Mouse (Mus musculus) intestine, embryonic 15.5 days (tissue): ENCODE data around the gene BC051142. TPM values are rescaled to one million over a fixed set of nuclear protein-coding genes. Genes with fewer than 3 reads are reported as not detected.

Experiments
- ATAC-seq: fragments of 200-750 bp; cut with Nextera tagmentation; 2 replicates; pipeline ENCODE4 v1.8.0; 2017; ENCODE audit warnings: moderate TSS enrichment, moderate library complexity
- H3K27ac ChIP-seq: fragments of 300-500 bp; sonication (generic); 2 replicates; pipeline ENCODE4 v1.5.1; 2015; ENCODE audit warnings: mild to moderate bottlenecking, inconsistent platforms
- H3K27me3 ChIP-seq: fragments of 300-500 bp; sonication (generic); replicated peaks from 2 replicates; pipeline ENCODE4 v1.6.1; 2015; ENCODE audit warnings: inconsistent platforms
- H3K36me3 ChIP-seq: fragments of 300-500 bp; sonication (generic); 2 replicates; pipeline ENCODE4 v1.6.1; 2015; ENCODE audit warnings: inconsistent platforms
- H3K4me1 ChIP-seq: fragments of 300-500 bp; sonication (generic); replicated peaks from 2 replicates; pipeline ENCODE4 v1.6.1; 2015; ENCODE audit warnings: inconsistent platforms
- H3K4me2 ChIP-seq: fragments of 300-500 bp; sonication (generic); replicated peaks from 2 replicates; pipeline ENCODE4 v1.6.1; 2015; ENCODE audit warnings: mild to moderate bottlenecking, inconsistent platforms
- H3K4me3 ChIP-seq: fragments of 300-500 bp; sonication (generic); replicated peaks from 2 replicates; pipeline ENCODE4 v1.5.1; 2015; ENCODE audit warnings: inconsistent platforms
- H3K9ac ChIP-seq: fragments of 300-500 bp; sonication (generic); 2 replicates; pipeline ENCODE4 v1.6.1; 2015; ENCODE audit warnings: inconsistent platforms
- H3K9me3 ChIP-seq: fragments of 300-500 bp; sonication (generic); 2 replicates; pipeline ENCODE4 v1.6.1; 2016; ENCODE audit warnings: inconsistent platforms
- WGBS: fragments of 180-500 bp; shearing (Covaris S2); methylation state at CpG from one replicate; pipeline ENCODE4 v1.1.7; 2015; 5-methylcytosine and 5-hydroxymethylcytosine counted together
- polyA plus RNA-seq: library from polyadenylated mRNA; unstranded; fragments of >200 nt; fragmentation: Nextera tagmentation; extraction: Ambion mirVana; gene quantifications from 2 replicates; pipeline ENCODE4 v1.2.1, GENCODE M21; 2015

The BC051142 gene
- polyA plus RNA-seq, 1 experiment from 2014 or later: 0.59 TPM

DNA sequence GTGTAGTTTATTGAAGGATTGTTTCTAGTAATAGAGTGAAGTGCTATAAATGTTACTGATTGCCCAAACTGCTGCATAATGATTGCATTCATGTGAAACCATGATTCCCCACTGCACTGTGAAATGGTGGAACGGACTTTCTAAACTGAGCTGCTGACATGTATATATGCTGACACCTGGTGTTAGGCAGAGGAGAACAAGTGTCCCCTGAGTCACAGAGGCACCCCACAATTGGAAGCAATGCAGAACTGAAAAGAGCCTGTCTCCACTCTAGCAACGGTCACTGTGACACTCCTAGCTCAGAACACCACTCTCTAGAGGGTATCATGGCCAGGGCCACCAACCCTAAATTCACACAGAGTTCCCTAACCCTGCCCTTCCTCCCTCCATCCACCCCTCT, 19.9 kb upstream of the BC051142 start:
- no peak overlapping the region for H3K4me3 ChIP-seq
- no peak overlapping the region for H3K4me2 ChIP-seq
- H3K4me1 ChIP-seq: no peaks in the 10 kb centered on the region
- no peak for ATAC-seq
- H3K27me3 ChIP-seq: no peaks in the 10 kb centered on the region
- 69% methylated on average over 2 of the region's 2 CpGs for WGBS
- no peak overlapping the region for H3K27ac ChIP-seq
- H3K9me3 ChIP-seq: no peaks in the 10 kb centered on the region
- H3K9ac ChIP-seq: no peak overlapping the region
- H3K36me3 ChIP-seq: no peaks in the 10 kb centered on the region

DNA sequence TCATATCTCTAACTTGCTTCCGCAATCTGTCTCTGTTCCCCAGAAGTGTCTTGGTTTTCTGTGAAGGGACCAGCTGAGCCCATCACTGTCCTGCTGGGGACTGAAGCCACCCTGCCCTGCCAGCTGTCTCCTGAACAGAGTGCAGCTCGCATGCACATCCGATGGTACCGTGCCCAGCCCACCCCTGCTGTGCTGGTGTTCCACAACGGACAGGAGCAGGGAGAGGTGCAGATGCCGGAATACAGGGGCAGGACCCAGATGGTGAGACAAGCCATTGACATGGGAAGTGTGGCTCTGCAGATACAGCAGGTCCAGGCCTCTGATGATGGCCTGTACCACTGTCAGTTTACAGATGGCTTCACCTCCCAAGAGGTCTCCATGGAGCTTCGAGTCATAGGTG, 19.2 kb upstream of the BC051142 start:
- Histone ChIP-seq H3K27me3 (no peaks in the 10 kb centered on the region), H3K36me3 (no peaks in the 10 kb centered on the region), H3K9me3 (no peaks in the 10 kb centered on the region), H3K27ac (no peak overlapping the region), H3K9ac (no peak overlapping the region), H3K4me2 (no peak overlapping the region), H3K4me1 (no peaks in the 10 kb centered on the region), H3K4me3 (no peak overlapping the region)
- WGBS: 87% methylated on average over 7 of the region's 7 CpGs
- ATAC-seq: no peak

- no peak overlapping the region for H3K4me2 ChIP-seq
- no peak overlapping the region for H3K27ac ChIP-seq
- no peak overlapping the region for H3K4me3 ChIP-seq
- H3K27me3 ChIP-seq: no peaks in the 10 kb centered on the region
- H3K9ac ChIP-seq: no peak overlapping the region
- ATAC-seq: no peak
- H3K36me3 ChIP-seq: no peaks in the 10 kb centered on the region
- 71% methylated on average over 11 of the region's 11 CpGs for WGBS
- no peaks in the 10 kb centered on the region for H3K9me3 ChIP-seq
- H3K4me1 ChIP-seq: no peaks in the 10 kb centered on the region
Measured at GRCm38 (mm10) chr17:34381876-34382275, 16.7 kb upstream of the BC051142 start.

GRCm38 (mm10) chr17:34383212-34383611, 15.4 kb upstream of the BC051142 start:
- H3K4me2 ChIP-seq: no peak overlapping the region
- no peak overlapping the region for H3K27ac ChIP-seq
- no peaks in the 10 kb centered on the region for H3K27me3 ChIP-seq
- H3K9ac ChIP-seq: no peak overlapping the region
- no peak overlapping the region for H3K4me3 ChIP-seq
- H3K9me3 ChIP-seq: no peaks in the 10 kb centered on the region
- no peak for ATAC-seq
- no peaks in the 10 kb centered on the region for H3K36me3 ChIP-seq
- WGBS: 78% methylated on average over 7 of the region's 7 CpGs
- no peaks in the 10 kb centered on the region for H3K4me1 ChIP-seq

DNA sequence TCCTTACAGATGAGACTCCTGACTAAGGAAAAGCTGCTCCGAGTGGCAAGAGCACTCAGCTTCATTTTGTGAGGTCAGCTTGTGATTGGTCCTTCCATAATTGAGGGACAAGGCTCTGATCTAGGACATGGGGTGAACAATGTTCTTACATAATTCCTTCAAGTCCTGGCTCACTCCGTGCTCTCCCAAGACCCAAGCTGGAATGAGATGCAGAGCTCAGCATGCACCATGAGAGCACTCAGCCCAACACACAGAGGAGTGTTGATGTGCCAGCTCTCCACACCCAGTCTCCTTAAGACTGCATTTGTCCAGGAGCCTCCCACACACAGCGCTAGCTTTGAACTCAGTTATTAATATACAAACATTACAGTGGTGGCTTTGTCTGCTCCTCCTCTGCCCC, 13.9 kb upstream of the BC051142 start:
- no peak for ATAC-seq
- Histone ChIP-seq H3K36me3 (no peaks in the 10 kb centered on the region), H3K4me3 (no peak overlapping the region), H3K27ac (no peak overlapping the region), H3K27me3 (no peaks in the 10 kb centered on the region), H3K9me3 (no peaks in the 10 kb centered on the region), H3K9ac (no peak overlapping the region), H3K4me1 (no peaks in the 10 kb centered on the region), H3K4me2 (no peak overlapping the region)
- WGBS: 75% methylated on average over 3 of the region's 3 CpGs

DNA sequence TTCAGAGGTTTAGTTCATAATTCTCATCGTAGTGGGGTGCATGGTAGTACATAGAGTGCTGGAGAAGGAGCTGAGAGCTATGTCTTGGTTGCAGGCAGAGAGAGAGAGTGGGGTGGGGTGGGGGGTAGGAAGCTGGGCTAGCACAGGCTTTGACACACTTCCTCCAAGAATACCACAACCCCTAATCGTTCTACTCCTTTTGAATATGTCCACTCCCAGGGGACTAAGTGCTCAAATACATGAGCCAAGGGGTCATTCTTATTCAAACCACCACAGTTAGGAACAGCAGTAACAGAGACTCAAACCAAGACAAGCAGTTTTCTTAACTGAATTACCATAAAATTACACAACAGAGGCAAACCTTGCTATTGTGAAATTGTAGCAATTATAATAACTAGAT, 12.0 kb upstream of the BC051142 start:
- no peaks in the 10 kb centered on the region for H3K36me3 ChIP-seq
- H3K4me1 ChIP-seq: no peaks in the 10 kb centered on the region
- WGBS: 72% methylated on average over 2 of the region's 2 CpGs
- no peak overlapping the region for H3K4me2 ChIP-seq
- no peaks in the 10 kb centered on the region for H3K27me3 ChIP-seq
- H3K9me3 ChIP-seq: no peaks in the 10 kb centered on the region
- H3K4me3 ChIP-seq: no peak overlapping the region
- no peak overlapping the region for H3K27ac ChIP-seq
- no peak overlapping the region for H3K9ac ChIP-seq
- no peak for ATAC-seq

- Histone ChIP-seq H3K4me1 (peaks cover 5% of the 10 kb centered on the region; the same call in 1 of the 2 replicates), H3K4me3 (no peak overlapping the region), H3K36me3 (no peaks in the 10 kb centered on the region), H3K9ac (no peak overlapping the region), H3K4me2 (no peak overlapping the region), H3K9me3 (no peaks in the 10 kb centered on the region), H3K27me3 (no peaks in the 10 kb centered on the region), H3K27ac (no peak overlapping the region)
- no peak for ATAC-seq
- 36% methylated on average over 4 of the region's 4 CpGs for WGBS
Measured at GRCm38 (mm10) chr17:34388513-34388912, 10.1 kb upstream of the BC051142 start.

GRCm38 (mm10) chr17:34391507-34391906, 7.1 kb upstream of the BC051142 start:
- Histone ChIP-seq H3K4me2 (peak overlapping the region; percentile 69; the same call in 1 of the 2 replicates), H3K36me3 (no peaks in the 10 kb centered on the region), H3K27me3 (no peaks in the 10 kb centered on the region), H3K4me1 (peaks cover 5% of the 10 kb centered on the region; the same call in 1 of the 2 replicates), H3K27ac (no peak overlapping the region), H3K9ac (no peak overlapping the region), H3K4me3 (no peak overlapping the region), H3K9me3 (no peaks in the 10 kb centered on the region)
- no peak for ATAC-seq
- WGBS: 63% methylated on average over 7 of the region's 7 CpGs

DNA sequence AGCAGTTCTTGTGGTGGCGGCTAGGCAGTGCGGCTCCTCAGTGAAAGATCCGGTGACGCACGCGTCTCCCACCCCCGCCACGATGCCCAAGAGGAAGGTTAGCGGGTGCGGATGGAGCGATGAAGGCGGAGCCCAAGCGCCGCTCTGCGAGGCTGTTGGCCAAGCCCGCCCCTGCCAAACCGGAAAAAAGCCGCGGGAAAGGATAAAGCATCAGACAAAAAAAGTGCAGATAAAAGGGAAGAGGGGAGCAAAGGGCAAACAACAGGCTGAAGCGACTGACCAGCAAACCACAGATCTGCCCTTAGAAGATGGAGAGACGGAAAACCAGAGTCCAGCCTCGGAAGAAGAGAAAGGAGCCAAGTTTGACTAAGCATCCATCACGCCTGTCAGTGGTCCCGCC, 6.3 kb upstream of the BC051142 start:
- no peaks in the 10 kb centered on the region for H3K27me3 ChIP-seq
- H3K36me3 ChIP-seq: no peaks in the 10 kb centered on the region
- peaks cover 5% of the 10 kb centered on the region; the same call in 1 of the 2 replicates for H3K4me1 ChIP-seq
- H3K9ac ChIP-seq: peak overlapping the region; percentile 32
- peak; percentile 56; the same call in 1 of the 2 replicates for ATAC-seq
- 5% methylated on average over 24 of the region's 24 CpGs for WGBS
- peak overlapping the region; percentile 69 for H3K4me2 ChIP-seq
- H3K4me3 ChIP-seq: peak overlapping the region; percentile 35
- no peaks in the 10 kb centered on the region for H3K9me3 ChIP-seq
- no peak overlapping the region for H3K27ac ChIP-seq

GRCm38 (mm10) chr17:34397357-34397756, 1.3 kb upstream of the BC051142 start:
- H3K9ac ChIP-seq: no peak overlapping the region
- 0 out of 2 replicates have a peak, but pooled peaks cover 3% of the 10 kb centered on the region for H3K27me3 ChIP-seq
- no peaks in the 10 kb centered on the region for H3K36me3 ChIP-seq
- 66% methylated on average over 5 of the region's 5 CpGs for WGBS
- no peak for ATAC-seq
- H3K4me1 ChIP-seq: 0 out of 2 replicates have a peak, but pooled peaks cover under 1% of the 10 kb centered on the region
- H3K4me3 ChIP-seq: no peak overlapping the region
- no peaks in the 10 kb centered on the region for H3K9me3 ChIP-seq
- H3K27ac ChIP-seq: no peak overlapping the region
- H3K4me2 ChIP-seq: no peak overlapping the region

GRCm38 (mm10) chr17:34398058-34398710, 436 bp upstream of the BC051142 start:
- no peaks in the 10 kb centered on the region for H3K9me3 ChIP-seq
- H3K4me1 ChIP-seq: no peaks in the 10 kb centered on the region
- no peaks in the 10 kb centered on the region for H3K36me3 ChIP-seq
- no peak overlapping the region for H3K9ac ChIP-seq
- WGBS: 14% methylated on average over 9 of the region's 9 CpGs
- ATAC-seq: peak; percentile 89
- H3K4me3 ChIP-seq: peak overlapping the region; percentile 57
- H3K4me2 ChIP-seq: peak overlapping the region; percentile 83
- H3K27me3 ChIP-seq: 0 out of 2 replicates have a peak, but pooled peaks cover 3% of the 10 kb centered on the region
- H3K27ac ChIP-seq: no peak overlapping the region

GRCm38 (mm10) chr17:34399394-34399715, 735 bp downstream of the BC051142 start:
- Histone ChIP-seq H3K4me1 (no peaks in the 10 kb centered on the region), H3K27me3 (0 out of 2 replicates have a peak, but pooled peaks cover 3% of the 10 kb centered on the region), H3K27ac (no peak overlapping the region), H3K4me3 (peak overlapping the region; percentile 57), H3K4me2 (peak overlapping the region; percentile 83; the same call in 1 of the 2 replicates), H3K9ac (no peak overlapping the region), H3K9me3 (no peaks in the 10 kb centered on the region), H3K36me3 (no peaks in the 10 kb centered on the region)
- ATAC-seq: no peak
- WGBS: 65% methylated on average over 4 of the region's 4 CpGs

- 25% methylated on average over 6 of the region's 6 CpGs for WGBS
Measured at GRCm38 (mm10) chr17:34411117-34411516, 12.5 kb downstream of the BC051142 start.

More at GRCm38 (mm10) chr17:34411117-34411516, 12.5 kb downstream of the BC051142 start:
- Histone ChIP-seq H3K36me3 (no peaks in the 10 kb centered on the region), H3K9me3 (no peaks in the 10 kb centered on the region), H3K4me1 (no peaks in the 10 kb centered on the region), H3K27ac (no peak overlapping the region), H3K4me2 (no peak overlapping the region), H3K27me3 (no peaks in the 10 kb centered on the region; the same call in 1 of the 2 replicates), H3K4me3 (no peak overlapping the region), H3K9ac (no peak overlapping the region)
- ATAC-seq: 0 out of 2 replicates have a peak, but pooled peaks have one; percentile 49
